Mouse (Mus musculus): Measurements from ENCODE around the gene Txnrd2. TPM values are rescaled to one million over a fixed set of nuclear protein-coding genes. Genes with fewer than 3 reads are reported as not detected.
A peak's percentile ranks its signal among the peaks of the same experiment; 100 is the strongest.

Gene Txnrd2
- 4.3 and 4.5 TPM in 2 replicates for polyA plus RNA-seq (2012; rRNA removed)

DNA sequence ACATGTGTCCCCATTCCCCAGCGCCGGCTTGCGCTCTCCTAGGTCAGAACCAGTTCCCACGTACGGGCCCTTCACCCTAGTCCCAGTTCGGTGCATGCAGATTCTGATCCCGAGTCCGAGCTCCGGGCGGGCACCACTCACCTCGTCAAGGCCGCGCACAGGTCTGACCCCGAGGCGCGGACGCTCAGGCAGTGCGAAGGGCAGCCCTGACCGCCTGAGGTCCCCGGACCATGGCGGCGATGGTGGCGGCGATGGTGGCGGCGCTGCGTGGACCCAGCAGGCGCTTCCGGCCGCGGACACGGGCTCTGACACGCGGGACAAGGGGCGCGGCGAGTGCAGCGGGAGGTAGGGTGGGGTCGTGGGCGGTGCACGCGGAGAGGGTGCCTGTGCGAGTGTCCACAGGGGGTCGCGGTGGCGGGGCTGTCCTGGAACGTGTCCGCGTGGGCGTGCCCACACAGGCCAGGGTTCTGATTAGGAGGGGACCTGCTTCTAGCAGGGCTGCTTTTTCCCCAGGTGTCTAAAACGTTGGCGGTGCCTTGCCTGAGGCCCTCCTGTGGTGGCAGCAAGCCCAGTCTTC, at the start of gene Txnrd2:
Gene Txnrd2 (plus strand): TSS at position 170 of the 577 bp plus-strand sequence.
- H3K36me3 ChIP-seq (ENCODE audit: control insufficient read depth, insufficient read depth, low read length) = no peaks in the 10 kb centered on the region
- peak within 1 kb of the TSS; percentile 79 for H3K27ac ChIP-seq (ENCODE audit: control insufficient read depth, insufficient read depth, low read depth, low read length)
- peaks cover 13% of the 10 kb centered on the region for H3K4me1 ChIP-seq (ENCODE audit: control insufficient read depth, insufficient read depth, low read length)
- H3K27me3 ChIP-seq (ENCODE audit: control insufficient read depth, insufficient read depth, low read length) = no peaks in the 10 kb centered on the region
- TF ChIP-seq CTCF (IDR thresholded peaks at IDR 0.05; ENCODE audit: control insufficient read depth, insufficient read depth, insufficient replicate concordance, low read depth, low read length) = 0 out of 2 replicates have a peak, but pooled peaks have one; percentile 19
- TF ChIP-seq POLR2A (IDR thresholded peaks at IDR 0.05; ENCODE audit: control insufficient read depth, low read depth, low read length) = peak; percentile 70
- peak within 1 kb of the TSS; percentile 92 for H3K4me3 ChIP-seq (ENCODE audit: control insufficient read depth, low read depth, low read length)

GRCm38 (mm10) chr16:18377203-18377602, 49.0 kb upstream of the Txnrd2 start:
- H3K4me1 ChIP-seq (ENCODE audit: control insufficient read depth, insufficient read depth, low read length) = no peaks in the 10 kb centered on the region
- H3K27me3 ChIP-seq (ENCODE audit: control insufficient read depth, insufficient read depth, low read length) = no peaks in the 10 kb centered on the region
- TF ChIP-seq CTCF (IDR thresholded peaks at IDR 0.05; ENCODE audit: control insufficient read depth, insufficient read depth, insufficient replicate concordance, low read depth, low read length) (no peak), POLR2A (IDR thresholded peaks at IDR 0.05; ENCODE audit: control insufficient read depth, low read depth, low read length) (no peak)
- no peaks in the 10 kb centered on the region for H3K36me3 ChIP-seq (ENCODE audit: control insufficient read depth, insufficient read depth, low read length)
- H3K27ac ChIP-seq (ENCODE audit: control insufficient read depth, insufficient read depth, low read depth, low read length) = no peak overlapping the region
- H3K4me3 ChIP-seq (ENCODE audit: control insufficient read depth, low read depth, low read length) = no peak overlapping the region

GRCm38 (mm10) chr16:18378489-18378888, 47.7 kb upstream of the Txnrd2 start:
- no peak overlapping the region for H3K27ac ChIP-seq (ENCODE audit: control insufficient read depth, insufficient read depth, low read depth, low read length)
- no peak overlapping the region for H3K4me3 ChIP-seq (ENCODE audit: control insufficient read depth, low read depth, low read length)
- no peak for TF ChIP-seq CTCF (IDR thresholded peaks at IDR 0.05; ENCODE audit: control insufficient read depth, insufficient read depth, insufficient replicate concordance, low read depth, low read length)
- TF ChIP-seq POLR2A (IDR thresholded peaks at IDR 0.05; ENCODE audit: control insufficient read depth, low read depth, low read length) = no peak
- H3K36me3 ChIP-seq (ENCODE audit: control insufficient read depth, insufficient read depth, low read length) = no peaks in the 10 kb centered on the region
- no peaks in the 10 kb centered on the region; the same call in 1 of the 2 replicates for H3K4me1 ChIP-seq (ENCODE audit: control insufficient read depth, insufficient read depth, low read length)
- no peaks in the 10 kb centered on the region for H3K27me3 ChIP-seq (ENCODE audit: control insufficient read depth, insufficient read depth, low read length)

GRCm38 (mm10) chr16:18379338-18380001, 46.7 kb upstream of the Txnrd2 start:
- TF ChIP-seq CTCF (IDR thresholded peaks at IDR 0.05; ENCODE audit: control insufficient read depth, insufficient read depth, insufficient replicate concordance, low read depth, low read length) (no peak), POLR2A (IDR thresholded peaks at IDR 0.05; ENCODE audit: control insufficient read depth, low read depth, low read length) (no peak)

GRCm38 (mm10) chr16:18380495-18381063, 45.6 kb upstream of the Txnrd2 start:
- no peak for TF ChIP-seq CTCF (IDR thresholded peaks at IDR 0.05; ENCODE audit: control insufficient read depth, insufficient read depth, insufficient replicate concordance, low read depth, low read length)
- TF ChIP-seq POLR2A (IDR thresholded peaks at IDR 0.05; ENCODE audit: control insufficient read depth, low read depth, low read length) = no peak
- H3K36me3 ChIP-seq (ENCODE audit: control insufficient read depth, insufficient read depth, low read length) = no peaks in the 10 kb centered on the region
- no peak overlapping the region for H3K27ac ChIP-seq (ENCODE audit: control insufficient read depth, insufficient read depth, low read depth, low read length)
- H3K27me3 ChIP-seq (ENCODE audit: control insufficient read depth, insufficient read depth, low read length) = no peaks in the 10 kb centered on the region
- peak overlapping the region; percentile 55 for H3K4me3 ChIP-seq (ENCODE audit: control insufficient read depth, low read depth, low read length)
- H3K4me1 ChIP-seq (ENCODE audit: control insufficient read depth, insufficient read depth, low read length) = no peaks in the 10 kb centered on the region; the same call in 1 of the 2 replicates

More at GRCm38 (mm10) chr16:18379338-18380001, 46.7 kb upstream of the Txnrd2 start:
- Histone ChIP-seq H3K4me1 (ENCODE audit: control insufficient read depth, insufficient read depth, low read length) (no peaks in the 10 kb centered on the region; the same call in 1 of the 2 replicates), H3K4me3 (ENCODE audit: control insufficient read depth, low read depth, low read length) (peak overlapping the region; percentile 55), H3K36me3 (ENCODE audit: control insufficient read depth, insufficient read depth, low read length) (no peaks in the 10 kb centered on the region), H3K27ac (ENCODE audit: control insufficient read depth, insufficient read depth, low read depth, low read length) (no peak overlapping the region), H3K27me3 (ENCODE audit: control insufficient read depth, insufficient read depth, low read length) (no peaks in the 10 kb centered on the region)

DNA sequence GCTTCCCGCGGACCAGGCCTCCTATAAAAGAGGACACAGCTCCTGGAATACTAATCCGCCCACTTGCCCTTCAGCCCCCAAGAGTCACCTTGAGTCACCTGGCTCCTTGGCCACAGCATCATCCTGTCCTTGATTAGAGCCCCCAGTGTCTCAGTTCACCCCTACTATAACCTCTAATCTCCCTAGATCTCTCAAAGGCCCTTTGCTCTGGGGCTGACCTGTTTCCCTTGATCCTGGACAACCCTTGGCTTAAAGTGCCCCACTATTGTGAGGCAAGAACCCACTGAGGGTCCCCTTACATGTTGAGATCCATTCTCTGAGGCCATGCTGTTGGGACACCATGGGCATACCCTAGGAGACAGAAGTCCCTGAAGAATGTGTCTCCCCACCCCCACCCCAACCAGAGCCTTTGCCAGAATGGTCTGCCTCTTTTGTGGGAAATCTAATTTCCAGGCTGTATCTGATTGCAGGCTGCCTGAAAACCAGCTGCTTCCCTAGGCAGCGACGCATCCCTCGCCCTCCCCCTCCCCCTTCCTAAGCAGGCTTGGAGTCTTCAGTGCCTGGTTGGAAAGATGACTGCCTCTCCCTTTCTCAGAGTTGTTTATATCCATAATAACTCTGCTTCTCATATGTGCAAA, 44.4 kb upstream of the Txnrd2 start:
- Histone ChIP-seq H3K36me3 (ENCODE audit: control insufficient read depth, insufficient read depth, low read length) (no peaks in the 10 kb centered on the region), H3K27ac (ENCODE audit: control insufficient read depth, insufficient read depth, low read depth, low read length) (no peak overlapping the region), H3K4me1 (ENCODE audit: control insufficient read depth, insufficient read depth, low read length) (no peaks in the 10 kb centered on the region; the same call in 1 of the 2 replicates), H3K27me3 (ENCODE audit: control insufficient read depth, insufficient read depth, low read length) (no peaks in the 10 kb centered on the region), H3K4me3 (ENCODE audit: control insufficient read depth, low read depth, low read length) (no peak overlapping the region)
- TF ChIP-seq POLR2A (IDR thresholded peaks at IDR 0.05; ENCODE audit: control insufficient read depth, low read depth, low read length) = no peak
- no peak for TF ChIP-seq CTCF (IDR thresholded peaks at IDR 0.05; ENCODE audit: control insufficient read depth, insufficient read depth, insufficient replicate concordance, low read depth, low read length)

Data from testis, adult 2 months (tissue).